Mouse (Mus musculus): ENCODE measurements around the gene Kcnj16. TPM values are rescaled to one million over a fixed set of nuclear protein-coding genes. Genes with fewer than 3 reads are reported as not detected.

Kcnj16 gene
- polyA plus RNA-seq, 1 experiment from 2014 or later: 13.4 TPM

DNA sequence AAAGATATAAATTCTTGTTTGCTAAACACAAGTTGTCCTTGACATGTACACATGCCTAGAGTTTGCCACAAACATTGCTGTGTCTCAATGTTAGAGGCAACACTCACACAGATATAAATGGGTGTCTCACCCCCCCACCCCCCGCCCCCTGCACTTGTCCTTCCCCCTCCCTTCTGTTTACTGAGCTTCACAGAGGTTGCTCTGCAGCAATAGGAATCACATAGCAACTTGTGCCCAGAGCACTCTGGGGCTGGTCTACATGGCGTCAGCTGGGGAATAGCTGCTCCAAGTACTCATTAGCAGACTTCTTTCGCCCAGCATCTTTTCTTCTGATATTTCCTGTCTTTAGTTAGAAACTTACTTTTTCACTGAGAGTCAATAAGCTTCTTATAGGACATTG lies 100.0 kb downstream of the Kcnj16 start:
- Histone ChIP-seq H3K9me3 (ENCODE audit: low read length) (no peaks in the 10 kb centered on the region), H3K4me2 (replicated peaks; ENCODE audit: low read depth, low read length) (peak overlapping the region; percentile 96), H3K27ac (ENCODE audit: low read length) (no peak overlapping the region), H3K4me1 (ENCODE audit: insufficient read depth, low read length) (peaks cover 7% of the 10 kb centered on the region; the same call in 1 of the 2 replicates), H3K4me3 (ENCODE audit: low read length) (peak overlapping the region; percentile 65), H3K9ac (replicated peaks; ENCODE audit: low read length) (no peak overlapping the region), H3K36me3 (ENCODE audit: insufficient read depth, low read length) (peaks cover 4% of the 10 kb centered on the region; the same call in 1 of the 2 replicates), H3K27me3 (ENCODE audit: insufficient read depth, low read length) (peaks cover 5% of the 10 kb centered on the region)
- 66% methylated on average over 3 of the region's 3 CpGs for WGBS
- ATAC-seq (ENCODE audit: low FRiP score, low TSS enrichment): no peak

DNA sequence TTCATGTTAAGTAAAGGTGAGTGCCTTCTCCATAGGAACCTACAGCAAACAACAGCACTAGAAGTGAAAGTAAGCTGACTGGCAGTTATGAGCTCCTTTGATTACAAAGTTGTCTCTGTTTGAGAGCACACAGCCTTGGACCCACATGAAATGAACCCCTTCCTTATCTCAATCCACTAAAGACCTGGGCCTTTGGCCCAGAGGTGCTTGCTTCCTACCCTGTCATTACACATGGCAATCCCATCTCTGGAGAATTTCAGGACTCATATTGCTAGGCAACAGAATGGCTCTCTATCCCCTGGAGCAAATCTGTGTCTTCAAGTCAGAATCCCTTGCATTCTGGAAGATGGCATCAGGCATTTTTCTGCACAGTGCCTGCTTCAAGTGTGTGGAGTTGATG lies 102.6 kb downstream of the Kcnj16 start:
- no peak for ATAC-seq (ENCODE audit: low FRiP score, low TSS enrichment)

DNA sequence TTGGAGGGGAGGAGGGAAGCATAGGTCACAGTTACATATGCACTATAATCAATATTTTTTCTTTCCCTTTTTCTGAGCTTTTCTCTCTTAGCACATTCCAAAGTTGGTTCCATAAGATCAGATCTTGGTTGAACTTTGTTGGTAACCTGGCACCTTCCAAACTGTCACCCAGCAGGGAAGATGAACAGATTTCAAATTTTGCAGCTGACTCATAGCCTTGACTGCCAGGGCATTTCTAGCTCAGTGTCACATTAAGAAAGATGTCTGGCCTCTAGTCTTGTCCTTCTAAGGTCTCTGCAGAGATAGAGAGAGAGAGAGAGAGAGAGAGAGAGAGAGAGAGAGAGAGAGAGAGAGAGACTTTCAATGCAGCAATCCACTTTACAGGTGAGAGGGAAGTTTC lies 106.3 kb downstream of the Kcnj16 start:
- peaks cover 4% of the 10 kb centered on the region; the same call in 1 of the 2 replicates for H3K36me3 ChIP-seq (ENCODE audit: insufficient read depth, low read length)
- no peak overlapping the region for H3K9ac ChIP-seq (replicated peaks; ENCODE audit: low read length)
- no peaks in the 10 kb centered on the region for H3K4me1 ChIP-seq (ENCODE audit: insufficient read depth, low read length)
- no peaks in the 10 kb centered on the region for H3K9me3 ChIP-seq (ENCODE audit: low read length)
- no peak for ATAC-seq (ENCODE audit: low FRiP score, low TSS enrichment)
- H3K27me3 ChIP-seq (ENCODE audit: insufficient read depth, low read length): 0 out of 2 replicates have a peak, but pooled peaks cover 2% of the 10 kb centered on the region
- H3K27ac ChIP-seq (ENCODE audit: low read length): no peak overlapping the region
- no peak overlapping the region for H3K4me2 ChIP-seq (replicated peaks; ENCODE audit: low read depth, low read length)
- H3K4me3 ChIP-seq (ENCODE audit: low read length): no peak overlapping the region

More for the DNA sequence above, 102.6 kb downstream of the Kcnj16 start:
- H3K4me1 ChIP-seq (ENCODE audit: insufficient read depth, low read length): peaks cover 7% of the 10 kb centered on the region; the same call in 1 of the 2 replicates
- no peak overlapping the region for H3K27ac ChIP-seq (ENCODE audit: low read length)
- H3K36me3 ChIP-seq (ENCODE audit: insufficient read depth, low read length): peaks cover 4% of the 10 kb centered on the region; the same call in 1 of the 2 replicates
- no peak overlapping the region for H3K4me3 ChIP-seq (ENCODE audit: low read length)
- H3K27me3 ChIP-seq (ENCODE audit: insufficient read depth, low read length): peaks cover 7% of the 10 kb centered on the region
- H3K9me3 ChIP-seq (ENCODE audit: low read length): no peaks in the 10 kb centered on the region
- no peak overlapping the region for H3K4me2 ChIP-seq (replicated peaks; ENCODE audit: low read depth, low read length)
- H3K9ac ChIP-seq (replicated peaks; ENCODE audit: low read length): no peak overlapping the region

Other genes starting within 250 kb of the Kcnj16 start
- gene Kcnj2, start 98.1 kb downstream of the Kcnj16 start, polyA plus RNA-seq (2015; fragmentation: Nextera tagmentation; extraction: Ambion mirVana): 1.6 TPM in 2 replicates

Measured in kidney, embryonic 16.5 days (tissue).